Mouse (Mus musculus): Measurements from ENCODE around the gene Mypop.

Mypop gene

GRCm38 (mm10) chr7:18992294-18992675, 1.2 kb downstream of the Mypop start:
- Histone ChIP-seq H3K9me3 (ENCODE audit: low read length) (no peaks in the 10 kb centered on the region), H3K36me3 (ENCODE audit: insufficient read depth, low read length) (peaks cover 23% of the 10 kb centered on the region), H3K27me3 (ENCODE audit: insufficient read depth, low read length) (peaks cover 54% of the 10 kb centered on the region), H3K4me1 (replicated peaks; ENCODE audit: low read depth, low read length) (peaks cover 22% of the 10 kb centered on the region), H3K4me3 (replicated peaks; ENCODE audit: low read length) (peak overlapping the region; percentile 80)
- TF ChIP-seq CTCF (conservative IDR thresholded peaks at IDR 0.05; ENCODE audit: low read length) = no peak
- TF ChIP-seq NANOG (IDR thresholded peaks at IDR 0.05; ENCODE audit: borderline replicate concordance, low read length) = no peak
- TF ChIP-seq POU5F1 (IDR thresholded peaks at IDR 0.05; ENCODE audit: borderline replicate concordance, low read length) = no peak

DNA sequence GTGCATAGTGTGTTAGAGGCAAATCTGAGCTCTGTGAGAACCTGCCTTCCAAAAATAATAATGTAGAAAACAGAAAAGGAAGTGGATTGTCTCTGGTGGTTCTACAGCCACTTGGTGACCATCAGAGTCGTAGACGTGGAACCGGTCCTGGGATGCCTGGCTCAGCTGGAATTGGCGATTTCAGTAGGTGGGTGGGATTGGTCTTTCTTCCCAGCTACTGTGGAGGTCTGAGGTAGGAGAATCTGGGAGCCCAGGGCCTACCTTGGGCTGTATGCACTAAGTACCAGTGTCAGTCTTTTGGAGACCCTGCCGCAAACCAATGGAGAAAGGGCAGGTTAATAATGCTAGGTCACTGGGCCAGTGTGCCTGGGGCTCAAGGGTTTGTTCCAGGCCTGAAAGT, 2.0 kb downstream of the Mypop start:
- 0 out of 2 replicates have a peak overlapping the region, but pooled peaks have one; percentile 80 for H3K4me3 ChIP-seq (replicated peaks; ENCODE audit: low read length)
- peaks cover 47% of the 10 kb centered on the region for H3K27me3 ChIP-seq (ENCODE audit: insufficient read depth, low read length)
- H3K4me1 ChIP-seq (replicated peaks; ENCODE audit: low read depth, low read length) = peaks cover 22% of the 10 kb centered on the region
- peaks cover 30% of the 10 kb centered on the region for H3K36me3 ChIP-seq (ENCODE audit: insufficient read depth, low read length)
- no peaks in the 10 kb centered on the region for H3K9me3 ChIP-seq (ENCODE audit: low read length)
- TF ChIP-seq NANOG (IDR thresholded peaks at IDR 0.05; ENCODE audit: borderline replicate concordance, low read length) (no peak), CTCF (conservative IDR thresholded peaks at IDR 0.05; ENCODE audit: low read length) (no peak), POU5F1 (IDR thresholded peaks at IDR 0.05; ENCODE audit: borderline replicate concordance, low read length) (no peak)

DNA sequence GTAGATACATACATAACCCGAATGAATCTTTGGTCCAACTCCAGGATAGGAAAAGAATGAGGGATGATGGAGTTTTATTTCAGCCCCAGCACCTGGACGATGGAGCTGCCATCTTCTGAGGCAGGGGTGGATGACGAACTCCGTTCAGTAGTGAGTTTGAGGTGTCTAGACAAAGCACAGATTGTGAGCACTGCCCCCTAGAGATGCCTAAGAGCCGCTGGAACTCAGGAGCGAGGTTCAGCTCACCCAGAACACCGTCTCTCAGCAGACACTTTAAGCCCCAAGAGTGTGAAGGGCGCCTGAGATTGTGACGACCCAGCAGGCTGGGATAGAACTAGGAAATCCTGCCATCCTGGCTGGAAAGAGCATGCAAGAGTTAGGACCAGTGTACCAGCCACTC, 7.8 kb downstream of the Mypop start:
- peaks cover 43% of the 10 kb centered on the region for H3K4me1 ChIP-seq (replicated peaks; ENCODE audit: low read depth, low read length)
- TF ChIP-seq CTCF (conservative IDR thresholded peaks at IDR 0.05; ENCODE audit: low read length) (no peak), POU5F1 (IDR thresholded peaks at IDR 0.05; ENCODE audit: borderline replicate concordance, low read length) (no peak), NANOG (IDR thresholded peaks at IDR 0.05; ENCODE audit: borderline replicate concordance, low read length) (no peak)
- no peaks in the 10 kb centered on the region for H3K9me3 ChIP-seq (ENCODE audit: low read length)
- peaks cover 25% of the 10 kb centered on the region for H3K36me3 ChIP-seq (ENCODE audit: insufficient read depth, low read length)
- H3K27me3 ChIP-seq (ENCODE audit: insufficient read depth, low read length) = peaks cover 3% of the 10 kb centered on the region; the same call in 1 of the 2 replicates
- no peak overlapping the region; the same call in 1 of the 2 replicates for H3K4me3 ChIP-seq (replicated peaks; ENCODE audit: low read length)

GRCm38 (mm10) chr7:19000421-19000820, 9.4 kb downstream of the Mypop start:
- H3K4me3 ChIP-seq (replicated peaks; ENCODE audit: low read length) = peak overlapping the region; percentile 78
- peaks cover 52% of the 10 kb centered on the region for H3K4me1 ChIP-seq (replicated peaks; ENCODE audit: low read depth, low read length)
- H3K36me3 ChIP-seq (ENCODE audit: insufficient read depth, low read length) = peaks cover 28% of the 10 kb centered on the region
- TF ChIP-seq CTCF (conservative IDR thresholded peaks at IDR 0.05; ENCODE audit: low read length) (no peak), POU5F1 (IDR thresholded peaks at IDR 0.05; ENCODE audit: borderline replicate concordance, low read length) (no peak), NANOG (IDR thresholded peaks at IDR 0.05; ENCODE audit: borderline replicate concordance, low read length) (no peak)
- H3K9me3 ChIP-seq (ENCODE audit: low read length) = no peaks in the 10 kb centered on the region
- no peaks in the 10 kb centered on the region for H3K27me3 ChIP-seq (ENCODE audit: insufficient read depth, low read length)

- Histone ChIP-seq H3K36me3 (ENCODE audit: insufficient read depth, low read length) (peaks cover 28% of the 10 kb centered on the region), H3K9me3 (ENCODE audit: low read length) (no peaks in the 10 kb centered on the region), H3K4me1 (replicated peaks; ENCODE audit: low read depth, low read length) (peaks cover 60% of the 10 kb centered on the region), H3K27me3 (ENCODE audit: insufficient read depth, low read length) (no peaks in the 10 kb centered on the region), H3K4me3 (replicated peaks; ENCODE audit: low read length) (peak overlapping the region; percentile 78)
- TF ChIP-seq POU5F1 (IDR thresholded peaks at IDR 0.05; ENCODE audit: borderline replicate concordance, low read length) (no peak), NANOG (IDR thresholded peaks at IDR 0.05; ENCODE audit: borderline replicate concordance, low read length) (no peak), CTCF (conservative IDR thresholded peaks at IDR 0.05; ENCODE audit: low read length) (no peak)
These were observed 10.2 kb downstream of the Mypop start for GRCm38 (mm10) chr7:19001066-19001806.

GRCm38 (mm10) chr7:19001807-19002085, 10.7 kb downstream of the Mypop start:
- no peak for TF ChIP-seq NANOG (IDR thresholded peaks at IDR 0.05; ENCODE audit: borderline replicate concordance, low read length)
- no peak for TF ChIP-seq CTCF (conservative IDR thresholded peaks at IDR 0.05; ENCODE audit: low read length)
- TF ChIP-seq POU5F1 (IDR thresholded peaks at IDR 0.05; ENCODE audit: borderline replicate concordance, low read length) = no peak
- no peaks in the 10 kb centered on the region for H3K9me3 ChIP-seq (ENCODE audit: low read length)
- H3K36me3 ChIP-seq (ENCODE audit: insufficient read depth, low read length) = peaks cover 26% of the 10 kb centered on the region
- H3K27me3 ChIP-seq (ENCODE audit: insufficient read depth, low read length) = no peaks in the 10 kb centered on the region
- peaks cover 64% of the 10 kb centered on the region for H3K4me1 ChIP-seq (replicated peaks; ENCODE audit: low read depth, low read length)
- H3K4me3 ChIP-seq (replicated peaks; ENCODE audit: low read length) = peak overlapping the region; percentile 78

- Histone ChIP-seq H3K27me3 (ENCODE audit: insufficient read depth, low read length) (no peaks in the 10 kb centered on the region), H3K9me3 (ENCODE audit: low read length) (no peaks in the 10 kb centered on the region), H3K4me3 (replicated peaks; ENCODE audit: low read length) (peak overlapping the region; percentile 90), H3K4me1 (replicated peaks; ENCODE audit: low read depth, low read length) (peaks cover 68% of the 10 kb centered on the region), H3K36me3 (ENCODE audit: insufficient read depth, low read length) (peaks cover 29% of the 10 kb centered on the region)
- no peak for TF ChIP-seq POU5F1 (IDR thresholded peaks at IDR 0.05; ENCODE audit: borderline replicate concordance, low read length)
- TF ChIP-seq NANOG (IDR thresholded peaks at IDR 0.05; ENCODE audit: borderline replicate concordance, low read length) = no peak
- no peak for TF ChIP-seq CTCF (conservative IDR thresholded peaks at IDR 0.05; ENCODE audit: low read length)
These were observed 11.1 kb downstream of the Mypop start for GRCm38 (mm10) chr7:19002115-19002514.

DNA sequence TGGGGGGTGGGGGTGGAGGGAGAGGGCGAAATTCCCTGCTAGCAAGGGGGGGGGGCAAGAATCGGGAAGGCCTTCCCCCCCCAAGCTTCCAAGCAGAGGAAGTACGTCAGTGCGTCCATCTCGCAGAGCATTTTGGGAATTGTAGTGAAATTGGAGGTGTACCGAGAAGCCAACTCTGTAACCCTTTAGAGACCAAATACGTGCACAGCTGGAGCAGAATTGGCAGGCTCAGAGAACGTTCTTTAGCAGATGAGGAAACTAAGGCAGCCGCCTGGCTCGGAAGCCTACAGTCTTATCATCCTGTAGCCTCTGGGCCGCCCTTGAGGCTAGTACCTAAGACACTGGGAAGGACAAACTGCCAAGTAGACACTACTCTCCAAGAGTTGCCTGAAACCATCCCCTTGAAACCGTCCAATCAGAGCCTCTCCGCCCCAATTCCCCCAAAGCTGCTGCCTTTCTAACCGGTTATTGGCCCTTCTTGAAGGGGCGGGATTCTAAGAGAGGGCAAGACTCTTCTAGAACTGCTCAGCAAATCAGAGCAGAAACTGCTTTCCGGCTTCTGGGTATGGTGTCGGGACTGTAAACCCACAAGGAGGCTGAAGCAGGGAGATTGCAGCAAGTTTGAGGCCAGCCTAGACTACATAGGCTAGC, 11.9 kb downstream of the Mypop start:
- Histone ChIP-seq H3K27me3 (ENCODE audit: insufficient read depth, low read length) (no peaks in the 10 kb centered on the region), H3K36me3 (ENCODE audit: insufficient read depth, low read length) (peaks cover 27% of the 10 kb centered on the region), H3K4me3 (replicated peaks; ENCODE audit: low read length) (peak overlapping the region; percentile 90), H3K9me3 (ENCODE audit: low read length) (no peaks in the 10 kb centered on the region), H3K4me1 (replicated peaks; ENCODE audit: low read depth, low read length) (peaks cover 77% of the 10 kb centered on the region)
- TF ChIP-seq POU5F1 (IDR thresholded peaks at IDR 0.05; ENCODE audit: borderline replicate concordance, low read length) = no peak
- no peak for TF ChIP-seq NANOG (IDR thresholded peaks at IDR 0.05; ENCODE audit: borderline replicate concordance, low read length)
- TF ChIP-seq CTCF (conservative IDR thresholded peaks at IDR 0.05; ENCODE audit: low read length) = no peak

Data from E14TG2a.4 (cell line).